8 mouse cellular contexts compared by ENCODE assay signal in the genomic region with DNA sequence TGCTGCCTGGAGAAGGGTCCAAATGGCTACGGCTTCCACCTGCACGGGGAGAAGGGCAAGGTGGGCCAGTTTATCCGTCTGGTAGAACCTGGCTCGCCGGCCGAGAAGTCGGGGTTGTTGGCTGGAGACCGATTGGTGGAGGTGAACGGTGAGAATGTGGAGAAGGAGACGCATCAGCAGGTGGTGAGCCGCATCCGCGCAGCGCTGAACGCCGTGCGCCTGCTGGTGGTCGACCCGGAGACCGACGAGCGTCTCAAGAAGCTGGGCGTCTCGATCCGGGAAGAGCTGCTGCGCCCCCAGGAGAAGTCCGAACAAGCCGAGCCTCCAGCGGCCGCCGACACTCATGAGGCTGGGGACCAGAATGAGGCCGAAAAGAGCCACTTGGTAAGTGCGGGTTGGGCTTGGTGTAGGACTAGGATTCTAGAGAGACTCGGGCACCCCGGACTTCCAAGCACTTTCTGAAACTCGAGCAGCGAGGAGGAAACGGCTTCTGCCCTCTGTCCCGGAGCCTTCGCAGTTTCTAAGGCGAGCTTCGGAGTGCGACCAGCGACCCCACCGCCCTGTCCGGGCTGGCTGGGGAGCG. TPM values are rescaled to one million over a fixed set of nuclear protein-coding genes. Genes with fewer than 3 reads are reported as not detected.
A peak's percentile ranks its signal among the peaks of the same experiment; 100 is the strongest.
DNase-seq lines count a peak whose midpoint lies in the region; ATAC-seq and TF ChIP-seq lines count a peak whose summit lies in the region.

No protein-coding gene starts in this region.

- no peak for TF ChIP-seq POLR2A in cortical plate, adult 2 months (IDR thresholded peaks at IDR 0.05; ENCODE audit: extremely low read depth, insufficient read depth, low read length)

- peak overlapping the region; percentile 57 for H3K4me3 ChIP-seq in cortical plate, adult 2 months (ENCODE audit: insufficient read depth, low read length)
- H3K4me3 ChIP-seq in hindbrain, embryonic 11.5 days (ENCODE audit: low read depth, low read length) = peak overlapping the region; percentile 59
- peak overlapping the region; percentile 80 for H3K4me3 ChIP-seq in liver, embryonic 11.5 days (ENCODE audit: low read depth, low read length)
- H3K4me3 ChIP-seq in neural tube, embryonic 13.5 days = peak overlapping the region; percentile 63

- H3K9ac ChIP-seq in hindbrain, embryonic 11.5 days (ENCODE audit: low read depth, low read length) = peak overlapping the region; percentile 46
- H3K9ac ChIP-seq in liver, embryonic 11.5 days (ENCODE audit: low read depth, low read length) = peak overlapping the region; percentile 74
- H3K9ac ChIP-seq in neural tube, embryonic 13.5 days = peak overlapping the region; percentile 72

- H3K4me2 ChIP-seq in hindbrain, embryonic 11.5 days (replicated peaks; ENCODE audit: low read depth, low read length) = peak overlapping the region; percentile 90
- peak overlapping the region; percentile 93 for H3K4me2 ChIP-seq in liver, embryonic 11.5 days
- H3K4me2 ChIP-seq in neural tube, embryonic 13.5 days = peak overlapping the region; percentile 77

- no peaks in the 10 kb centered on the region for H3K9me3 ChIP-seq in hindbrain, embryonic 11.5 days (ENCODE audit: control insufficient read depth, low read length)
- no peaks in the 10 kb centered on the region for H3K9me3 ChIP-seq in liver, embryonic 11.5 days (ENCODE audit: control insufficient read depth, low read length)
- no peaks in the 10 kb centered on the region for H3K9me3 ChIP-seq in neural tube, embryonic 13.5 days

- under 1% methylated on average over 47 of the region's 47 CpGs for WGBS in hindbrain, embryonic 11.5 days
- WGBS in liver, embryonic 11.5 days = under 1% methylated on average over 47 of the region's 47 CpGs
- under 1% methylated on average over 47 of the region's 47 CpGs for WGBS in neural tube, embryonic 13.5 days

- H3K27me3 ChIP-seq in hindbrain, embryonic 11.5 days (ENCODE audit: control insufficient read depth, insufficient read depth, low read length) = peaks cover 24% of the 10 kb centered on the region
- H3K27me3 ChIP-seq in liver, embryonic 11.5 days (replicated peaks; ENCODE audit: control insufficient read depth, insufficient read depth, low read length) = no peaks in the 10 kb centered on the region
- H3K27me3 ChIP-seq in neural tube, embryonic 13.5 days = peaks cover 53% of the 10 kb centered on the region

- DNase-seq in spleen, postnatal 10 days (ENCODE audit: low spot score in 2 of 2) = peak; percentile 47 to 68
- DNase-seq in spleen, adult 18-20 months = no peak
- peak; percentile 72 for DNase-seq in hindbrain, embryonic 11.5 days (ENCODE audit: low spot score)
- DNase-seq in liver, embryonic 11.5 days (ENCODE audit: low spot score) = no peak
- no peak for DNase-seq in ovary, adult 18-20 months (ENCODE audit: low spot score)
- DNase-seq in layer of hippocampus, adult 11-12 months (ENCODE audit: low spot score) = no peak

- peak; percentile 41 for ATAC-seq in hindbrain, embryonic 11.5 days (ENCODE audit: low FRiP score)
- peak; percentile 21 for ATAC-seq in liver, embryonic 11.5 days (replicated peaks; ENCODE audit: low FRiP score)
- ATAC-seq in neural tube, embryonic 13.5 days (ENCODE audit: low read depth) = peak; percentile 57

- no peaks in the 10 kb centered on the region for H3K4me1 ChIP-seq in cortical plate, adult 2 months (ENCODE audit: control insufficient read depth, insufficient read depth, low read length)
- H3K4me1 ChIP-seq in hindbrain, embryonic 11.5 days (replicated peaks; ENCODE audit: control insufficient read depth, insufficient read depth, low read length) = peaks cover 13% of the 10 kb centered on the region
- H3K4me1 ChIP-seq in liver, embryonic 11.5 days (replicated peaks; ENCODE audit: control insufficient read depth, insufficient read depth, low read length) = peaks cover 39% of the 10 kb centered on the region
- H3K4me1 ChIP-seq in neural tube, embryonic 13.5 days (replicated peaks) = peaks cover 43% of the 10 kb centered on the region

- no peak for TF ChIP-seq CTCF in cortical plate, adult 2 months (IDR thresholded peaks at IDR 0.05; ENCODE audit: extremely low read depth, insufficient read depth, low read length)

- H3K27ac ChIP-seq in cortical plate, adult 2 months (ENCODE audit: insufficient read depth, low read length) = 0 out of 2 replicates have a peak overlapping the region, but pooled peaks have one; percentile 51
- no peak overlapping the region for H3K27ac ChIP-seq in hindbrain, embryonic 11.5 days (ENCODE audit: low read depth, low read length)
- peak overlapping the region; percentile 72 for H3K27ac ChIP-seq in liver, embryonic 11.5 days (ENCODE audit: low read depth, low read length)
- 0 out of 2 replicates have a peak overlapping the region, but pooled peaks have one; percentile 42 for H3K27ac ChIP-seq in neural tube, embryonic 13.5 days (replicated peaks)

- no peaks in the 10 kb centered on the region for H3K36me3 ChIP-seq in hindbrain, embryonic 11.5 days (ENCODE audit: control insufficient read depth, insufficient read depth, low read length)
- H3K36me3 ChIP-seq in liver, embryonic 11.5 days (ENCODE audit: control insufficient read depth, insufficient read depth, low read length) = no peaks in the 10 kb centered on the region; the same call in 1 of the 2 replicates
- no peaks in the 10 kb centered on the region for H3K36me3 ChIP-seq in neural tube, embryonic 13.5 days

RNA-seq across cellular contexts. Expression of gene Slc9a3r1, which starts 0.5 kb away (rescaled TPM):
- polyA plus RNA-seq in cortical plate, adult 2 months (2012; rRNA removed) = 73.8 and 74.1 TPM in 2 replicates
- polyA plus RNA-seq in hindbrain, embryonic 11.5 days (2014; fragmentation: Nextera tagmentation; extraction: Ambion mirVana) = 29.5 and 33.7 TPM in 2 replicates
- polyA plus RNA-seq in liver, embryonic 11.5 days (2014; fragmentation: Nextera tagmentation; extraction: Ambion mirVana) = 117 and 121 TPM in 2 replicates
- polyA plus RNA-seq in neural tube, embryonic 13.5 days (2015; fragmentation: Nextera tagmentation; extraction: Ambion mirVana) = 50.6 and 58.1 TPM in 2 replicates

RNA-seq across cellular contexts. Expression of gene Tmem104, which starts 23.6 kb away (rescaled TPM):
- polyA plus RNA-seq in cortical plate, adult 2 months (2012; rRNA removed) = 9.5 and 10.3 TPM in 2 replicates
- polyA plus RNA-seq in hindbrain, embryonic 11.5 days (2014; fragmentation: Nextera tagmentation; extraction: Ambion mirVana) = 7.2 and 7.3 TPM in 2 replicates
- polyA plus RNA-seq in liver, embryonic 11.5 days (2014; fragmentation: Nextera tagmentation; extraction: Ambion mirVana) = 10.8 and 13.1 TPM in 2 replicates
- polyA plus RNA-seq in neural tube, embryonic 13.5 days (2015; fragmentation: Nextera tagmentation; extraction: Ambion mirVana) = 11.6 and 11.8 TPM in 2 replicates

RNA-seq across cellular contexts. Expression of gene Nat9, which starts 24.0 kb away (rescaled TPM):
- 40.9 and 43.2 TPM in 2 replicates for polyA plus RNA-seq in cortical plate, adult 2 months (2012; rRNA removed)
- 19.5 and 20.1 TPM in 2 replicates for polyA plus RNA-seq in hindbrain, embryonic 11.5 days (2014; fragmentation: Nextera tagmentation; extraction: Ambion mirVana)
- 17.0 and 20.1 TPM in 2 replicates for polyA plus RNA-seq in liver, embryonic 11.5 days (2014; fragmentation: Nextera tagmentation; extraction: Ambion mirVana)
- 16.3 and 24.1 TPM in 2 replicates for polyA plus RNA-seq in neural tube, embryonic 13.5 days (2015; fragmentation: Nextera tagmentation; extraction: Ambion mirVana)

RNA-seq across cellular contexts. Expression of gene Cd300lf, which starts 29.9 kb away (rescaled TPM):
- polyA plus RNA-seq in cortical plate, adult 2 months (2012; rRNA removed) = 0.08 TPM in 2 replicates
- 0.22 TPM in 1 of 2 replicates, not detected in the other for polyA plus RNA-seq in hindbrain, embryonic 11.5 days (2014; fragmentation: Nextera tagmentation; extraction: Ambion mirVana)
- polyA plus RNA-seq in liver, embryonic 11.5 days (2014; fragmentation: Nextera tagmentation; extraction: Ambion mirVana) = 0.63 and 0.86 TPM in 2 replicates
- polyA plus RNA-seq in neural tube, embryonic 13.5 days (2015; fragmentation: Nextera tagmentation; extraction: Ambion mirVana) = 0.14 TPM in 1 of 2 replicates, not detected in the other

Comparison
In these comparisons a context has a peak if more than half of its experiments do, and no peak if none do; other contexts are left out.
1. DNase-seq: peak in spleen, postnatal 10 days (2 of 2) and hindbrain, embryonic 11.5 days (single experiment); none in spleen, adult 18-20 months (0 of 2), liver, embryonic 11.5 days (single experiment), ovary, adult 18-20 months (single experiment) and layer of hippocampus, adult 11-12 months (single experiment).
2. Peak in every context shown above with its lines, with median percentiles within 50 percentile points of each other: H3K4me3 ChIP-seq, ATAC-seq, H3K4me2 ChIP-seq and H3K9ac ChIP-seq.